Mouse (Mus musculus) ES-Bruce4 (cell line): ENCODE data around the gene Tenm3. TPM values are rescaled to one million over a fixed set of nuclear protein-coding genes. Genes with fewer than 3 reads are reported as not detected.

ENCODE experiments used
- H3K27ac ChIP-seq: 2 replicates; pipeline ENCODE4 v1.5.1; 2012; ENCODE audit warnings: low read length, inconsistent platforms; ENCODE audit not compliant: insufficient read depth
- H3K27me3 ChIP-seq: 2 replicates; pipeline ENCODE4 v1.6.1; 2012; ENCODE audit warnings: mild to moderate bottlenecking, low read length, inconsistent platforms; ENCODE audit not compliant: control insufficient read depth, poor library complexity, insufficient read depth, severe bottlenecking
- H3K36me3 ChIP-seq: 2 replicates; pipeline ENCODE4 v1.6.1; 2012; ENCODE audit warnings: inconsistent platforms, mild to moderate bottlenecking, low read length, moderate library complexity; ENCODE audit not compliant: control insufficient read depth, poor library complexity, insufficient read depth, severe bottlenecking
- H3K4me1 ChIP-seq: one replicate; pipeline ENCODE4 v1.8.1; 2011; ENCODE audit warnings: low read length; ENCODE audit not compliant: control insufficient read depth, insufficient read depth
- H3K4me3 ChIP-seq: 2 replicates; pipeline ENCODE4 v1.5.1; 2011; ENCODE audit warnings: low read depth, mild to moderate bottlenecking, low read length
- H3K9ac ChIP-seq: 2 replicates; pipeline ENCODE4 v1.6.1; 2012; ENCODE audit warnings: low read depth, mild to moderate bottlenecking, inconsistent platforms; ENCODE audit not compliant: poor library complexity, severe bottlenecking
- H3K9me3 ChIP-seq: replicated peaks from 2 replicates; pipeline ENCODE4 v1.6.1; 2012; ENCODE audit warnings: mild to moderate bottlenecking, low read length, inconsistent platforms; ENCODE audit not compliant: control insufficient read depth, poor library complexity, insufficient read depth, severe bottlenecking
- CTCF ChIP-seq: IDR thresholded peaks from one replicate; pipeline ENCODE4 v1.8.1; 2011; ENCODE audit warnings: low read depth, low read length
- EP300 ChIP-seq: IDR thresholded peaks from 2 replicates; pipeline ENCODE4 v1.6.1; 2011; ENCODE audit warnings: low read depth, low read length; ENCODE audit not compliant: insufficient read depth
- POLR2A ChIP-seq: IDR thresholded peaks from one replicate; pipeline ENCODE4 v1.8.1; 2011; ENCODE audit warnings: low read length; ENCODE audit not compliant: insufficient read depth
- polyA plus RNA-seq: library from polyadenylated mRNA; stranded (reverse); fragments of >200 nt; gene quantifications from 2 replicates; pipeline ENCODE4 v1.2.4, GENCODE M21; 2011; ENCODE audit warnings: low read depth; ENCODE audit not compliant: missing spikeins, insufficient read depth, insufficient read length

Gene Tenm3
- polyA plus RNA-seq, 1 experiment = 19.2 TPM

DNA sequence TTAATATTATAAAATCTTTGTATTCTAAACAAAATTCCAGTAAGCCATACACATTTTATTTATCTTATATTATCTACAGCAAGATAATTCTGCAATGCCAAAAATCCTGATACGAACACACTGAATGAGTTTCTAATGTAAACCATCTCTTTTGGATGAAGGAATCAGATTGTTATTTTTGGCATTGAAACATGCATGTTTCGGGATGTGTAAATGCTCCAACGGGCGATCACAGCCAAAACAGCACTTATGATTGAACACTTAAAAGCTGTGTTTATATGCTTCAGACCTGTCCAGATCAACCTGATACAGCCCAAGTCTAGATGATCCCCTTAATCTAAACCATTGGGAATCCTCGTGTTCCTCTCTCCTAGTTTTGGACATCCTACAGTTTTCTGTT lies 292.4 kb downstream of the Tenm3 start:
- H3K4me1 ChIP-seq = no peaks in the 10 kb centered on the region
- H3K4me3 ChIP-seq = no peak overlapping the region
- no peaks in the 10 kb centered on the region for H3K9me3 ChIP-seq
- TF ChIP-seq POLR2A (no peak), EP300 (no peak)
- H3K27ac ChIP-seq = no peak overlapping the region
- H3K27me3 ChIP-seq = 0 out of 2 replicates have a peak, but pooled peaks cover 1% of the 10 kb centered on the region
- H3K36me3 ChIP-seq = no peaks in the 10 kb centered on the region
- H3K9ac ChIP-seq = no peak overlapping the region

DNA sequence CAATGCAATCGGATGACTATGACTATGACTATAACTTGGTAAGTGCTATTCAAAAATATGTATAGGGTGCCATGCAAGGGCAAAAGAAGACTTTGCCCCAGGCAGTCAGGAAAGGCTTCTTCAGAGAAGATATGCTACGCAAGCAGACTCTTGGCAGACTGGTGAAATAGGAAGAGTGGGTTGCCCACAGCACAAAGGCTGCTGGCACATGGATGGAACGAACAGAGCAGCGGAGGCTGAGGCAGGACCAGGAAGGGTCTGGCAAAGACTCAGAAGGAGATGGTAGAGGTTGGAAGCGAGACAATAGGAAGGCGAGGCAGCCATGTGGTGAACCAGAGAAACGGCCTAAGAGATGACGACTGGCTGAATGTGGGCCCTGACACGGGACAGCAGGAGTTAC lies 294.8 kb downstream of the Tenm3 start:
- Histone ChIP-seq H3K36me3 (no peaks in the 10 kb centered on the region), H3K4me1 (no peaks in the 10 kb centered on the region), H3K9me3 (no peaks in the 10 kb centered on the region), H3K27ac (no peak overlapping the region), H3K27me3 (0 out of 2 replicates have a peak, but pooled peaks cover 1% of the 10 kb centered on the region), H3K4me3 (no peak overlapping the region), H3K9ac (no peak overlapping the region)
- TF ChIP-seq CTCF = no peak
- TF ChIP-seq POLR2A = no peak
- no peak for TF ChIP-seq EP300

DNA sequence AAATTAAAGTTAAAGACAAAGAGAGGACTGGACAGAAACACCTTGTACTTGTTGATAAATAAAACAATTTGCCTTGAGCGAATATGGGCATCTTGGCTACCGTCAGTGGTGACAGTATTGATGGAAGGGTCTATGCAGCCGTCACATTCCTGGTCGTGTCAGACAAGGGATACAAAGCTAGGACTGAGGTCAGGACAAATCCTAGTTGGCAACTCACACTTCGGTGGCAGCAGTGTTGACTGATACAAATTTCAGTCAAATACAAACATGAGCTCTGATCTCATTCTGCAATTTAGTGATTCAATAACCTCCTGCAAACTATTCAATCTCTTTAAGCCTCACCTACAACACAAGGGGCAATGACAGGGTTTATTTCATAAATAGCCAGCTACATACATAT lies 298.1 kb downstream of the Tenm3 start:
- TF ChIP-seq CTCF = no peak
- TF ChIP-seq EP300 = no peak
- TF ChIP-seq POLR2A = no peak
- Histone ChIP-seq H3K27me3 (no peaks in the 10 kb centered on the region), H3K4me1 (peaks cover 1% of the 10 kb centered on the region), H3K27ac (no peak overlapping the region), H3K36me3 (no peaks in the 10 kb centered on the region), H3K4me3 (no peak overlapping the region), H3K9me3 (peaks cover 2% of the 10 kb centered on the region; the same call in 1 of the 2 replicates), H3K9ac (no peak overlapping the region)

DNA sequence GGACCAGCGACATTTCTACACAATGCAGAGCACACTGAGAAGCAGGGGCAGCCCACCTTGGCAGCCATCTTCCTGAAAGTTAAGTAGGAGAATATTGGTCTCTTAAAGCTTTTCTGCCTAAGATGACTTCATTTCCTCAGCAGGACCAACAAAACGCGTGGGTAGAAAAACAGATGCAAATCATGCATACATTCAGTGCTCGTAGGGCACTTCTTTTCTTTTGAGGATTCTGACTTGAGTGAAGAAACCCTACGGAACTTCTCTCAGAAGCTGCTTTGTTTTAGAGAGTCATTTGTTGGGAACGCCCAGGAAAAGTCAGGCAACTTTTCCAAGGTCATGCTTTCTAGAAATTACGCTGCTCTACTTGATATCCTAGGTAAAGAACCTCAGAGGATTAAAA lies 298.9 kb downstream of the Tenm3 start:
- Histone ChIP-seq H3K4me1 (peaks cover 1% of the 10 kb centered on the region), H3K27me3 (no peaks in the 10 kb centered on the region), H3K36me3 (no peaks in the 10 kb centered on the region), H3K9ac (no peak overlapping the region), H3K4me3 (no peak overlapping the region), H3K9me3 (peaks cover 2% of the 10 kb centered on the region; the same call in 1 of the 2 replicates), H3K27ac (0 out of 2 replicates have a peak overlapping the region, but pooled peaks have one; percentile 58)
- TF ChIP-seq POLR2A (no peak), EP300 (no peak), CTCF (no peak)

DNA sequence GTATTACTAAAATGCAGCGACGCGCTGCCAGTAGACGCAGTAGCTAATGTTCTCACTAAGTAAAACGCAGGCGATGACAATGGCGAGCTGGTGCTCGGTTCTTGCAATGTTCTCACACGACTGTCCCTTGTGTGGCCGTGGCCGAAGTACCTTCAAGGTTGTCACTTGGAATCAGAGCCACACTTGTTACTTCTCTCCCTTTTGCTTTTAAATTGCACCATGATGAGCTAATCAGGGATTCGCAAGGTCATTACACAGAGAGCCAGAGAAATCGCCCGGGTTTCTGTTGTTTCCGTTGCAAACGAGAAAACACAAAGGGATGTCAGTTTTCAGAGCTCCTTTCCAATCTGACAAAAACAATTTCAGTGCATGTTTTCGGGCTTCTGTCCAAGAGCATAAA lies 301.6 kb downstream of the Tenm3 start:
- H3K9me3 ChIP-seq = peaks cover 2% of the 10 kb centered on the region; the same call in 1 of the 2 replicates
- no peak overlapping the region for H3K4me3 ChIP-seq
- no peak overlapping the region for H3K27ac ChIP-seq
- no peak for TF ChIP-seq CTCF
- TF ChIP-seq EP300 = no peak
- TF ChIP-seq POLR2A = no peak
- H3K36me3 ChIP-seq = no peaks in the 10 kb centered on the region
- H3K27me3 ChIP-seq = no peaks in the 10 kb centered on the region
- H3K9ac ChIP-seq = no peak overlapping the region
- peaks cover 1% of the 10 kb centered on the region for H3K4me1 ChIP-seq

DNA sequence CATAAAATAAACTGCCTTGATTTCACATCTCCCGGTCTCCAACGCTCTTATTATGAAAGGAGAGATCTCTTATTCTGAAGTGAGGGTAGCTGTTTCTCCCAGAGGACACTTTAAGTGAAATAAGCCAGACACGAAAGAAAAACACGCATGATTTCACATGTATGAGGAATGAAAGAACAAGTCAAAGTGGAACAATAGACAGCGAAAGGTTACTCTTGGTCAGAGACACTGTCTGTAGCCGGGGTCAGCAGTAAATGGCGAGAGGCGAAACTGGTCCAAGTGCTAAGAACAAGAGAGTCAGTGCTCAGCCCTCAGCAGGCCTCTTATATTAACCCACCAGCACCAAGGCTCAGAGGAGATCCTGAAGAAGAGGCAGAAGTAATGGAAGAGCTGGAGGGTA lies 302.9 kb downstream of the Tenm3 start:
- Histone ChIP-seq H3K36me3 (no peaks in the 10 kb centered on the region), H3K9ac (no peak overlapping the region), H3K9me3 (peaks cover 2% of the 10 kb centered on the region; the same call in 1 of the 2 replicates), H3K27ac (no peak overlapping the region), H3K4me1 (peaks cover 1% of the 10 kb centered on the region), H3K27me3 (no peaks in the 10 kb centered on the region), H3K4me3 (no peak overlapping the region)
- TF ChIP-seq CTCF = no peak
